Mouse (Mus musculus) heart, adult 11 months (tissue): ENCODE measurements at regions not wholly inside any gene's neighbourhood (a gene's known extent, or its start where the extent isn't known, plus 50 kb on each side); places are given as distances from the start of the nearest gene placed in this dataset.

ENCODE experiments used
- DNase-seq: peaks from one replicate; pipeline ENCODE4 v3.0.0; 2022

- peak; percentile 41 for DNase-seq
Measured at GRCm38 (mm10) chr1:64463715-64464290, 68.6 kb upstream of the Creb1 start.

GRCm38 (mm10) chr1:64461616-64462015 is 70.8 kb upstream of the Creb1 start:
- DNase-seq = peak; percentile 64

- no peak for DNase-seq
Measured at GRCm38 (mm10) chr1:64457872-64458271, 74.6 kb upstream of the Creb1 start.

GRCm38 (mm10) chr1:64449141-64449540 is 83.3 kb upstream of the Creb1 start:
- DNase-seq = no peak

GRCm38 (mm10) chr1:64448090-64448489 is 84.4 kb upstream of the Creb1 start:
- DNase-seq = no peak

GRCm38 (mm10) chr1:64446492-64446891 is 86.0 kb upstream of the Creb1 start:
- DNase-seq = no peak

- DNase-seq = peak; percentile 97
Measured at GRCm38 (mm10) chr1:64445919-64446318, 86.5 kb upstream of the Creb1 start.

- no peak for DNase-seq
Measured at GRCm38 (mm10) chr1:64443436-64443835, 89.0 kb upstream of the Creb1 start.

GRCm38 (mm10) chr1:64442179-64442874 is 90.1 kb upstream of the Creb1 start:
- DNase-seq = no peak

- DNase-seq = peak; percentile 31
Measured at GRCm38 (mm10) chr1:64423256-64423655, 109.2 kb upstream of the Creb1 start.

- DNase-seq = peak; percentile 13
Measured at GRCm38 (mm10) chr1:64418567-64418966, 113.9 kb upstream of the Creb1 start.

GRCm38 (mm10) chr1:64415906-64416305 is 116.5 kb upstream of the Creb1 start:
- DNase-seq = peak; percentile 9

- peak; percentile 29 for DNase-seq
Measured at GRCm38 (mm10) chr1:64413181-64413560, 119.3 kb upstream of the Creb1 start.

GRCm38 (mm10) chr1:64412481-64413180 is 119.8 kb upstream of the Creb1 start:
- DNase-seq = peak; percentile 91

- DNase-seq = no peak
Measured at GRCm38 (mm10) chr1:64411851-64412480, 120.5 kb upstream of the Creb1 start.

GRCm38 (mm10) chr1:64408807-64409582 is 123.5 kb upstream of the Creb1 start:
- DNase-seq = peak; percentile 36

GRCm38 (mm10) chr1:64391525-64391924 is 140.9 kb upstream of the Creb1 start:
- DNase-seq = peak; percentile 5

- DNase-seq = peak; percentile 34
Measured at GRCm38 (mm10) chr1:64381264-64381663, 151.2 kb upstream of the Creb1 start.

- peak; percentile 62 for DNase-seq
Measured at GRCm38 (mm10) chr1:64376426-64376825, 156.0 kb upstream of the Creb1 start.

- peak; percentile 98 for DNase-seq
Measured at GRCm38 (mm10) chr1:64374286-64375071, 158.0 kb upstream of the Creb1 start.

GRCm38 (mm10) chr1:64364095-64364494 is 168.3 kb upstream of the Creb1 start:
- no peak for DNase-seq
